Mouse (Mus musculus): ENCODE results near the gene Islr. TPM values are rescaled to one million over a fixed set of nuclear protein-coding genes. Genes with fewer than 3 reads are reported as not detected.

Islr gene
- polyA plus RNA-seq, 1 experiment from 2014 or later, result 128 TPM

DNA sequence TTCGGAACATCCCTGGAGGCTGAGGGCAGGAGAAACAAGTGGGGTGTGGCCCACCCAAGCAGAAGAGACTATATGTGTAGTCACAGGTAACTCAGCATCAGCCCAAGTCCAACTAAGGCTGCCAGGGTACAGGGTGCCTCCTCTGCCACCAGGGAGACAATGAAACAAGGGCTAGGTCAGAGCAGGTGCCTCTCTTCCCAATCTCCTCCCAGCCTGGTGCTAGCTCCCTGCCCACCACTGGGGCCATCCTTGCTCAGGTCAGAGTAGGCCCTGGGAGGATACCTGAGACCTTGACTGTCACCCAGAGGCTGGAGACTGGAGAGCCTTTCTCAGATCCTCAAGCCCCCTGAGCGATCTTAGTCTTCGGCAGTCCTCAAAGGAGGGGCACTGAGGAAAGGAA, 41.9 kb downstream of the Islr start:
- no peak for ATAC-seq (ENCODE audit: insufficient read depth, low FRiP score)
- Histone ChIP-seq H3K4me1 (ENCODE audit: control insufficient read depth, insufficient read depth, low read length) (peaks cover 29% of the 10 kb centered on the region), H3K4me3 (replicated peaks; ENCODE audit: low read length) (no peak overlapping the region), H3K27me3 (ENCODE audit: control insufficient read depth, insufficient read depth, low read length) (no peaks in the 10 kb centered on the region), H3K27ac (ENCODE audit: low read length) (no peak overlapping the region), H3K4me2 (ENCODE audit: low read depth, low read length) (no peak overlapping the region), H3K36me3 (ENCODE audit: control insufficient read depth, insufficient read depth, low read length) (no peaks in the 10 kb centered on the region), H3K9ac (ENCODE audit: low read length) (no peak overlapping the region), H3K9me3 (replicated peaks; ENCODE audit: control insufficient read depth, low read length) (peaks cover 5% of the 10 kb centered on the region; the same call in 1 of the 2 replicates)
- WGBS, result 84% methylated on average over 3 of the region's 3 CpGs

DNA sequence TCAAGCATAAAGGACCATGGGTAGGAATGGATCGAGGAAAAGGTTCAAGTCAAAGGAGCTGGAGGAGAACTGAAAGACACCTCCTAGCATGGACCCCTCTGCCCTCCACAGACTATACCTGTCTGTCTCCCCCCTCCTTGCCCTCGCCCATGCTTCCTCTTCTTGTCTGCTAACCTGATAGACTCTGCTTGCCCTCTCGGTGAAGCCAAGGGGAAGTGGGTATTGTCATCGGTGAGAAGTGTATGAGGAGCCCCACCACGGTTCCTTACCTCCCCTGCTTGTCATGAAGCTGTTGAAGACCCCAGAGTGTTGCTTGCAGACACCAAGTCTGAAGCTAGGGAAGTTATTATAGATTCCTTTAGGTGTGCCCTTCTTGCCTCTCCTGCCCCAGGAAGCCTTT, 43.8 kb downstream of the Islr start:
- ATAC-seq (ENCODE audit: insufficient read depth, low FRiP score), result no peak
- Histone ChIP-seq H3K27ac (ENCODE audit: low read length) (peak overlapping the region; percentile 99), H3K36me3 (ENCODE audit: control insufficient read depth, insufficient read depth, low read length) (no peaks in the 10 kb centered on the region), H3K4me3 (replicated peaks; ENCODE audit: low read length) (no peak overlapping the region), H3K4me1 (ENCODE audit: control insufficient read depth, insufficient read depth, low read length) (peaks cover 46% of the 10 kb centered on the region), H3K9me3 (replicated peaks; ENCODE audit: control insufficient read depth, low read length) (no peaks in the 10 kb centered on the region), H3K9ac (ENCODE audit: low read length) (peak overlapping the region; percentile 49), H3K27me3 (ENCODE audit: control insufficient read depth, insufficient read depth, low read length) (no peaks in the 10 kb centered on the region), H3K4me2 (ENCODE audit: low read depth, low read length) (0 out of 2 replicates have a peak overlapping the region, but pooled peaks have one; percentile 66)
- 58% methylated on average over 5 of the region's 5 CpGs for WGBS

GRCm38 (mm10) chr9:58159855-58160254, 44.3 kb downstream of the Islr start:
- ATAC-seq (ENCODE audit: insufficient read depth, low FRiP score), result 0 out of 2 replicates have a peak, but pooled peaks have one; percentile 9
- Histone ChIP-seq H3K9ac (ENCODE audit: low read length) (peak overlapping the region; percentile 49), H3K27me3 (ENCODE audit: control insufficient read depth, insufficient read depth, low read length) (no peaks in the 10 kb centered on the region), H3K27ac (ENCODE audit: low read length) (peak overlapping the region; percentile 99), H3K4me2 (ENCODE audit: low read depth, low read length) (peak overlapping the region; percentile 66), H3K9me3 (replicated peaks; ENCODE audit: control insufficient read depth, low read length) (no peaks in the 10 kb centered on the region), H3K36me3 (ENCODE audit: control insufficient read depth, insufficient read depth, low read length) (no peaks in the 10 kb centered on the region), H3K4me1 (ENCODE audit: control insufficient read depth, insufficient read depth, low read length) (peaks cover 51% of the 10 kb centered on the region), H3K4me3 (replicated peaks; ENCODE audit: low read length) (no peak overlapping the region)
- WGBS, result 32% methylated on average over 4 of the region's 4 CpGs

- Histone ChIP-seq H3K36me3 (ENCODE audit: control insufficient read depth, insufficient read depth, low read length) (no peaks in the 10 kb centered on the region), H3K4me1 (ENCODE audit: control insufficient read depth, insufficient read depth, low read length) (peaks cover 61% of the 10 kb centered on the region), H3K27me3 (ENCODE audit: control insufficient read depth, insufficient read depth, low read length) (no peaks in the 10 kb centered on the region), H3K27ac (ENCODE audit: low read length) (peak overlapping the region; percentile 99), H3K9me3 (replicated peaks; ENCODE audit: control insufficient read depth, low read length) (no peaks in the 10 kb centered on the region), H3K9ac (ENCODE audit: low read length) (peak overlapping the region; percentile 74), H3K4me3 (replicated peaks; ENCODE audit: low read length) (peak overlapping the region; percentile 45), H3K4me2 (ENCODE audit: low read depth, low read length) (peak overlapping the region; percentile 66)
- ATAC-seq (ENCODE audit: insufficient read depth, low FRiP score), result peak; percentile 90
- 11% methylated on average over 7 of the region's 7 CpGs for WGBS
Observed at GRCm38 (mm10) chr9:58158541-58159311, 45.4 kb downstream of the Islr start.

GRCm38 (mm10) chr9:58157838-58158237, 46.3 kb downstream of the Islr start:
- H3K9ac ChIP-seq (ENCODE audit: low read length), result peak overlapping the region; percentile 74
- peak overlapping the region; percentile 45 for H3K4me3 ChIP-seq (replicated peaks; ENCODE audit: low read length)
- peaks cover 70% of the 10 kb centered on the region for H3K4me1 ChIP-seq (ENCODE audit: control insufficient read depth, insufficient read depth, low read length)
- no peak for ATAC-seq (ENCODE audit: insufficient read depth, low FRiP score)
- H3K27ac ChIP-seq (ENCODE audit: low read length), result peak overlapping the region; percentile 99
- no peaks in the 10 kb centered on the region for H3K27me3 ChIP-seq (ENCODE audit: control insufficient read depth, insufficient read depth, low read length)
- peak overlapping the region; percentile 66 for H3K4me2 ChIP-seq (ENCODE audit: low read depth, low read length)
- WGBS, result 64% methylated on average over 13 of the region's 13 CpGs
- H3K9me3 ChIP-seq (replicated peaks; ENCODE audit: control insufficient read depth, low read length), result no peaks in the 10 kb centered on the region
- no peaks in the 10 kb centered on the region for H3K36me3 ChIP-seq (ENCODE audit: control insufficient read depth, insufficient read depth, low read length)

DNA sequence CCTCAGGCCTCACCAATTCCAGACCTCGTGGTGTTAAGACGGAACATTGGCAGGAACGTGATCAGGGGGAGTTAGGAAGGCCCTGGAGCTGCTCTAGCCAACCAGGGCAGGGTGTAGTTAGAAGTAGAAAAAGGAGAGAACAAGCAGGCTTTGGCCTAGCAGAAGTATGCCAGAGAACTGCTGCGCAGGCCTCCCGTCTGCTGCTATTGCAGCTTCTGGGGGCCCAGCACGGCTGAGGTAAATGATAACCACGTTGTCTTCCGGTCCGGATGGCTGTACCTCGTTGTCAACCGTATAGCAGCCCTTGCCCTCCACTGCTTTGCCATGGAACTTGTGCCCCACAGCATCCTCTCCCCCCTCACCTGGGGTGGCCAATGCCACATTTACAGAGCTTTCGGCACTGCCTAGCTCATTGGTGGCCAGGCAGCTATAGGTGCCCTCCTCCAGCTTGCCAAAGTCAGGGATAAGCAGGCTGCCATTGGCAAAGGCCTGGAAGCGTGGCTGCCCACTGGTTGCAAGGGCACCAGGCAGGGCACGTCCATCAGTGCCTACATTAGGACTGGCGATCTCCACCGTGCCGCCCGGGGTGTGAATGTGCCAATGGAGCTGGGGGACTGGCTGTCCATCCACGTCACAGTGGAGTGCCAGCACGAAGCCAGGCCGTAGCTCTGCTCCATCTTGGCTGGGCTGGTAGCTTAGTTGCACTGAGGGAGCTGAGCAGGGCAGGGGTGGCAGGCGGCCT, 47.1 kb downstream of the Islr start:
- H3K27me3 ChIP-seq (ENCODE audit: control insufficient read depth, insufficient read depth, low read length), result no peaks in the 10 kb centered on the region

GRCm38 (mm10) chr9:58155366-58155765, 48.7 kb downstream of the Islr start:
- Histone ChIP-seq H3K27me3 (ENCODE audit: control insufficient read depth, insufficient read depth, low read length) (no peaks in the 10 kb centered on the region), H3K9me3 (replicated peaks; ENCODE audit: control insufficient read depth, low read length) (no peaks in the 10 kb centered on the region), H3K27ac (ENCODE audit: low read length) (peak overlapping the region; percentile 3), H3K4me1 (ENCODE audit: control insufficient read depth, insufficient read depth, low read length) (peaks cover 66% of the 10 kb centered on the region), H3K36me3 (ENCODE audit: control insufficient read depth, insufficient read depth, low read length) (no peaks in the 10 kb centered on the region), H3K9ac (ENCODE audit: low read length) (no peak overlapping the region), H3K4me2 (ENCODE audit: low read depth, low read length) (peak overlapping the region; percentile 25), H3K4me3 (replicated peaks; ENCODE audit: low read length) (0 out of 2 replicates have a peak overlapping the region, but pooled peaks have one; percentile 7)
- WGBS, result 37% methylated on average over 3 of the region's 3 CpGs
- no peak for ATAC-seq (ENCODE audit: insufficient read depth, low FRiP score)

More for the DNA sequence above, 47.1 kb downstream of the Islr start:
- no peak for ATAC-seq (ENCODE audit: insufficient read depth, low FRiP score)
- Histone ChIP-seq H3K27ac (ENCODE audit: low read length) (peak overlapping the region; percentile 99), H3K9ac (ENCODE audit: low read length) (peak overlapping the region; percentile 60), H3K4me3 (replicated peaks; ENCODE audit: low read length) (peak overlapping the region; percentile 45), H3K4me2 (ENCODE audit: low read depth, low read length) (peak overlapping the region; percentile 66), H3K4me1 (ENCODE audit: control insufficient read depth, insufficient read depth, low read length) (peaks cover 68% of the 10 kb centered on the region), H3K9me3 (replicated peaks; ENCODE audit: control insufficient read depth, low read length) (no peaks in the 10 kb centered on the region), H3K36me3 (ENCODE audit: control insufficient read depth, insufficient read depth, low read length) (no peaks in the 10 kb centered on the region)
- 83% methylated on average over 22 of the region's 22 CpGs for WGBS

DNA sequence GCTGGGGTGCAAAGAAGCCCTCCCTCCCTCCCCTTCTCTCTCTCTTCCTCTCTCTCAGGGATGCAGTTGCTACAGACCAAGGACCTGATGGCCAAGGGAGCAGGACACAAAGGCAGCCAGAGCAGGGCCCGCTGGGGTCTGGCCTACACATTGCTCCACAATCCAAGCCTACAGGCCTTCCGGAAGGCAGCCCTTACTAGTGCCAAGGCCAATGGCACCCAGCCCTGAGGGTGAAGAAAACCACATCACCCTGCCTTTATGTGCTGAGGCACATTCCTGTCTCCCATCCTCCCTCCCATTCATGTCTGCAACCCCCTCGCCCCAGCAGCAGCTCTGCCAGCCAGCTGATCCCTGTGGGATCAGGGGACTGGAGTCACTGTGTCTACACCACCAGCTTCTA, 51.0 kb downstream of the Islr start:
- 57% methylated on average over 3 of the region's 3 CpGs for WGBS
- Histone ChIP-seq H3K4me2 (ENCODE audit: low read depth, low read length) (peak overlapping the region; percentile 5; the same call in 1 of the 2 replicates), H3K27ac (ENCODE audit: low read length) (peak overlapping the region; percentile 63), H3K4me1 (ENCODE audit: control insufficient read depth, insufficient read depth, low read length) (peaks cover 48% of the 10 kb centered on the region), H3K9me3 (replicated peaks; ENCODE audit: control insufficient read depth, low read length) (no peaks in the 10 kb centered on the region), H3K27me3 (ENCODE audit: control insufficient read depth, insufficient read depth, low read length) (no peaks in the 10 kb centered on the region), H3K9ac (ENCODE audit: low read length) (0 out of 2 replicates have a peak overlapping the region, but pooled peaks have one; percentile 0), H3K36me3 (ENCODE audit: control insufficient read depth, insufficient read depth, low read length) (no peaks in the 10 kb centered on the region), H3K4me3 (replicated peaks; ENCODE audit: low read length) (no peak overlapping the region)
- ATAC-seq (ENCODE audit: insufficient read depth, low FRiP score), result no peak
